Mouse (Mus musculus): Measurements from ENCODE around the gene Itga1.

DNA sequence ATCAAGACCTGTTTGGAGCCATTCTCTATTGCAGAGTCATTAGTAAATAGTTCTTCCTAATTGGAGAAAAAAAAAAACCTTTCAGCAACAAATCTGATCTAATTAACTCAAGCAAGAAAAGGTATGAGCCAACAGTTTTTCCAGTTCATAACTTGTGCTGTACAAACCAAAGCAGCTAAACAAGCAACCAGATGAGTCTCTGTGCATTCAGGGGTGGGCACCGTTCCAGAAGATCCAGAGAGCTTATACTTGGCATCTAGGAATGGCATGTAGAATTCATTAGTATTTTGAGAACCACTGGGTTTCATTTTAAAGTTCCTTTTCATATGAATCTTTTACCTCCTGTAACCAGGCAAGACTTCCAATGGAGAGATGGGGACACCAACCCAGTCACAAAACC lies 26.1 kb upstream of the Itga1 start:
- no peak for TF ChIP-seq SIN3A (IDR thresholded peaks at IDR 0.05; ENCODE audit: low read length)
- TF ChIP-seq EP300 (IDR thresholded peaks at IDR 0.05; ENCODE audit: low read depth in 1 of 2, low read length in 2 of 2): no peak
- TF ChIP-seq POLR2A (IDR thresholded peaks at IDR 0.05; ENCODE audit: control insufficient read depth in 1 of 2, insufficient read depth in 1 of 2, low read depth in 1 of 2, low read length in 2 of 2, poor library complexity in 1 of 2): no peak
- no peak for TF ChIP-seq ZKSCAN1 (IDR thresholded peaks at IDR 0.05; ENCODE audit: low read depth, low read length)
